Mouse (Mus musculus): ENCODE results near the gene Fam171a2.

Gene Fam171a2

GRCm38 (mm10) chr11:102425555-102426316, 21.7 kb downstream of the Fam171a2 start:
- in situ Hi-C loops (cut with MboI; ENCODE audit: low pct_unique_long_range_greater_than_20kb in 1 of 2, low sequenced_read_pairs in 2 of 2, unreplicated experiment in 1 of 2): no loop called here

GRCm38 (mm10) chr11:102424666-102425065, 22.8 kb downstream of the Fam171a2 start:
- in situ Hi-C loops (cut with MboI; ENCODE audit: low pct_unique_long_range_greater_than_20kb in 1 of 2, low sequenced_read_pairs in 2 of 2, unreplicated experiment in 1 of 2): no loop called here

GRCm38 (mm10) chr11:102421559-102421958, 25.9 kb downstream of the Fam171a2 start:
- in situ Hi-C loops (cut with MboI; ENCODE audit: low pct_unique_long_range_greater_than_20kb in 1 of 2, low sequenced_read_pairs in 2 of 2, unreplicated experiment in 1 of 2): no loop called here

- in situ Hi-C loops (cut with MboI; ENCODE audit: low pct_unique_long_range_greater_than_20kb in 1 of 2, low sequenced_read_pairs in 2 of 2, unreplicated experiment in 1 of 2): no loop called here
These were observed 28.6 kb downstream of the Fam171a2 start for GRCm38 (mm10) chr11:102418887-102419286.

- in situ Hi-C loops (cut with MboI; ENCODE audit: low pct_unique_long_range_greater_than_20kb in 1 of 2, low sequenced_read_pairs in 2 of 2, unreplicated experiment in 1 of 2): no loop called here
These were observed 30.3 kb downstream of the Fam171a2 start for GRCm38 (mm10) chr11:102417160-102417559.

- in situ Hi-C loops (cut with MboI; ENCODE audit: low pct_unique_long_range_greater_than_20kb in 1 of 2, low sequenced_read_pairs in 2 of 2, unreplicated experiment in 1 of 2): no loop called here
These were observed 32.3 kb downstream of the Fam171a2 start for GRCm38 (mm10) chr11:102415034-102415802.

GRCm38 (mm10) chr11:102413059-102413458, 34.4 kb downstream of the Fam171a2 start:
- in situ Hi-C loops (cut with MboI; ENCODE audit: low pct_unique_long_range_greater_than_20kb in 1 of 2, low sequenced_read_pairs in 2 of 2, unreplicated experiment in 1 of 2): loop anchor here (5.0 kb wide), 2 partner anchors 111 to 121 kb away; no protein-coding TSS in a partner anchor

GRCm38 (mm10) chr11:102411704-102412103, 35.8 kb downstream of the Fam171a2 start:
- in situ Hi-C loops (cut with MboI; ENCODE audit: low pct_unique_long_range_greater_than_20kb in 1 of 2, low sequenced_read_pairs in 2 of 2, unreplicated experiment in 1 of 2): loop anchor here (5.0 kb wide), 2 partner anchors 109 to 119 kb away; no protein-coding TSS in a partner anchor

- in situ Hi-C loops (cut with MboI; ENCODE audit: low pct_unique_long_range_greater_than_20kb in 1 of 2, low sequenced_read_pairs in 2 of 2, unreplicated experiment in 1 of 2): loop anchor here (5.0 kb wide), 2 partner anchors 109 to 119 kb away; no protein-coding TSS in a partner anchor
These were observed 36.4 kb downstream of the Fam171a2 start for GRCm38 (mm10) chr11:102411061-102411460.

GRCm38 (mm10) chr11:102410345-102410744, 37.1 kb downstream of the Fam171a2 start:
- in situ Hi-C loops (cut with MboI; ENCODE audit: low pct_unique_long_range_greater_than_20kb in 1 of 2, low sequenced_read_pairs in 2 of 2, unreplicated experiment in 1 of 2): loop anchor here (5.0 kb wide), 2 partner anchors 108 to 118 kb away; no protein-coding TSS in a partner anchor

GRCm38 (mm10) chr11:102409795-102410330, 37.6 kb downstream of the Fam171a2 start:
- in situ Hi-C loops (cut with MboI; ENCODE audit: low pct_unique_long_range_greater_than_20kb in 1 of 2, low sequenced_read_pairs in 2 of 2, unreplicated experiment in 1 of 2): loop anchor here (5.0 kb wide), 3 partner anchors 88 to 118 kb away; no protein-coding TSS in a partner anchor

GRCm38 (mm10) chr11:102408888-102409794, 38.3 kb downstream of the Fam171a2 start:
- in situ Hi-C loops (cut with MboI; ENCODE audit: low pct_unique_long_range_greater_than_20kb in 1 of 2, low sequenced_read_pairs in 2 of 2, unreplicated experiment in 1 of 2): loop anchor here in 1 of 2 experiments (5.0 kb wide), 1 partner anchor 87 kb away; no protein-coding TSS in a partner anchor

GRCm38 (mm10) chr11:102408344-102408876, 39.1 kb downstream of the Fam171a2 start:
- in situ Hi-C loops (cut with MboI; ENCODE audit: low pct_unique_long_range_greater_than_20kb in 1 of 2, low sequenced_read_pairs in 2 of 2, unreplicated experiment in 1 of 2): loop anchor here in 1 of 2 experiments (5.0 kb wide), 1 partner anchor 86 kb away; no protein-coding TSS in a partner anchor

GRCm38 (mm10) chr11:102407834-102408215, 39.7 kb downstream of the Fam171a2 start, which contains the start of gene Slc25a39:
Slc25a39 (minus strand) TSS chr11:102407946.
- in situ Hi-C loops (cut with MboI; ENCODE audit: low pct_unique_long_range_greater_than_20kb in 1 of 2, low sequenced_read_pairs in 2 of 2, unreplicated experiment in 1 of 2): loop anchor here in 1 of 2 experiments (5.0 kb wide), 1 partner anchor 86 kb away; no protein-coding TSS in a partner anchor

- in situ Hi-C loops (cut with MboI; ENCODE audit: low pct_unique_long_range_greater_than_20kb in 1 of 2, low sequenced_read_pairs in 2 of 2, unreplicated experiment in 1 of 2): loop anchor here in 1 of 2 experiments (5.0 kb wide), 1 partner anchor 85 kb away; no protein-coding TSS in a partner anchor
These were observed 40.3 kb downstream of the Fam171a2 start for GRCm38 (mm10) chr11:102406900-102407833.

GRCm38 (mm10) chr11:102406401-102406800, 41.1 kb downstream of the Fam171a2 start:
- in situ Hi-C loops (cut with MboI; ENCODE audit: low pct_unique_long_range_greater_than_20kb in 1 of 2, low sequenced_read_pairs in 2 of 2, unreplicated experiment in 1 of 2): loop anchor here in 1 of 2 experiments (5.0 kb wide), 1 partner anchor 84 kb away; no protein-coding TSS in a partner anchor

Data from mouse embryonic stem cell (cell line).